Mouse (Mus musculus) spleen, adult 18-20 months (tissue): ENCODE measurements around the gene Ano8.
"Not testable (repeated sequence)": the region's sequence is repeated elsewhere in the genome, so short reads cannot be mapped to it uniquely, and the experiment has no call there.

Experiments used
- DNase-seq, 2 experiments: peaks; one replicate each; pipeline ENCODE4 v3.0.0; 2022; ENCODE audit warnings: mixed read lengths in 2 of 2

The Ano8 gene

GRCm38 (mm10) chr8:71437041-71437440 is 48.7 kb downstream of the Ano8 start:
- no peak for DNase-seq

- DNase-seq: not testable (repeated sequence)
These were observed 52.8 kb downstream of the Ano8 start for GRCm38 (mm10) chr8:71432935-71433334.
